Mouse (Mus musculus) spleen, adult 2 months (tissue): ENCODE results near the gene Pwwp2a.

Experiments used
- CTCF ChIP-seq: fragments of 200-500 bp; IDR thresholded peaks from 2 replicates; pipeline ENCODE4 v1.5.1; 2011; ENCODE audit warnings: mild to moderate bottlenecking, inconsistent platforms; ENCODE audit not compliant: insufficient read depth, insufficient read length, insufficient replicate concordance; ENCODE audit errors: extremely low read depth
- POLR2A ChIP-seq: fragments of 200-500 bp; IDR thresholded peaks from 2 replicates; pipeline ENCODE4 v1.6.1; 2011; ENCODE audit warnings: low read depth, low read length, inconsistent platforms

DNA sequence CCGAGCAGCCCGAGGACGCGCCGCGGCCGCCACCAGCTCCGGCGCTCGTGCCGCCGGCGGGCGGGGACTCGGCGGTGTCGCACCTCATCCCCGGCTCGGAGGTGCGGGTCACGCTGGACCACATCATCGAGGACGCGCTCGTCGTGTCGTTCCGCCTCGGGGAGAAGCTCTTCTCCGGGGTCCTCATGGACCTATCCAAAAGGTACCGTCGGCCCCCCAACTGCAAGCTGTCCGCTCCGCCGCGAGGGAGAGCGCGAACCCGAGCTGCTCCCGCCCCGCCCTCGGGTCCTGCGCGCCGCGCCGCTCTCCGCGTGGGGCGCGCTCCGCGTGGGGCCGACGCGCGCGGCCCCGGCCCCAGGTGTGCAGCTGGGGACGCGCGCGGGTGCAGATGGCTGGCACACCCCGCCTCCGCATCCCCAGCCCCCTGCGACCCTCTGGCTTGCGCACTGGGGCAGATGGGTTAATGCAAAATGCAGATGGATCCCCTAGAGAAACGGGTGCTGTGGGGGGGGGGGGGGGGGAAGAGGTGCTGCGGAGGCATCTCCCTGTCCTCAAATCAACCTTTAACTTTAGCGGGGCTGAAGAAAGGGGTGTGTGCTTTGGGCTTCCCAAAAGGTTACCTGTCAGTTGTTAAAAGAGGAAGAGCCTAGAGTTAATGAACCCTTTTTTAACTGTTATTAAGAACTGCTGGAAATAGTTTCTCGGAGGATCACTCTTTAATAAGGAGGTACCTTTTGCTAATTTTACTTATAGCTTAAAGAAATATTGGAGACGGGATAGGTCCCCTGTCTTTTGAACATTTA is 818 bp downstream of the Pwwp2a start:
- no peak for TF ChIP-seq POLR2A
- no peak for TF ChIP-seq CTCF
